Mouse (Mus musculus) brain, embryonic 14.5 days (tissue): ENCODE measurements around the gene Flot1. TPM values are rescaled to one million over a fixed set of nuclear protein-coding genes. Genes with fewer than 3 reads are reported as not detected.
A peak's percentile ranks its signal among the peaks of the same experiment; 100 is the strongest.

Experiments used
- DNase-seq: peaks from one replicate; pipeline ENCODE4 v3.0.0-alpha.2; 2011; ENCODE audit warnings: low read depth
- CTCF ChIP-seq: fragments of 200-500 bp; IDR thresholded peaks from 2 replicates; pipeline ENCODE4 v1.5.1; 2012; ENCODE audit warnings: inconsistent platforms, mild to moderate bottlenecking, moderate library complexity, borderline replicate concordance; ENCODE audit not compliant: insufficient read depth, insufficient read length; ENCODE audit errors: extremely low read depth
- POLR2A ChIP-seq: fragments of 200-500 bp; IDR thresholded peaks from 2 replicates; pipeline ENCODE4 v1.6.1; 2012; ENCODE audit warnings: mild to moderate bottlenecking, inconsistent platforms, borderline replicate concordance; ENCODE audit not compliant: poor library complexity, insufficient read depth, insufficient read length, severe bottlenecking; ENCODE audit errors: extremely low read depth
- polyA plus RNA-seq: library from polyadenylated mRNA; depleted of rRNA; stranded (reverse); fragments of >200 nt; gene quantifications from 2 replicates; pipeline ENCODE4 v1.2.3, GENCODE M21; 2012; rRNA removed

Flot1 gene
- polyA plus RNA-seq, 1 experiment, result 87.1 TPM

DNA sequence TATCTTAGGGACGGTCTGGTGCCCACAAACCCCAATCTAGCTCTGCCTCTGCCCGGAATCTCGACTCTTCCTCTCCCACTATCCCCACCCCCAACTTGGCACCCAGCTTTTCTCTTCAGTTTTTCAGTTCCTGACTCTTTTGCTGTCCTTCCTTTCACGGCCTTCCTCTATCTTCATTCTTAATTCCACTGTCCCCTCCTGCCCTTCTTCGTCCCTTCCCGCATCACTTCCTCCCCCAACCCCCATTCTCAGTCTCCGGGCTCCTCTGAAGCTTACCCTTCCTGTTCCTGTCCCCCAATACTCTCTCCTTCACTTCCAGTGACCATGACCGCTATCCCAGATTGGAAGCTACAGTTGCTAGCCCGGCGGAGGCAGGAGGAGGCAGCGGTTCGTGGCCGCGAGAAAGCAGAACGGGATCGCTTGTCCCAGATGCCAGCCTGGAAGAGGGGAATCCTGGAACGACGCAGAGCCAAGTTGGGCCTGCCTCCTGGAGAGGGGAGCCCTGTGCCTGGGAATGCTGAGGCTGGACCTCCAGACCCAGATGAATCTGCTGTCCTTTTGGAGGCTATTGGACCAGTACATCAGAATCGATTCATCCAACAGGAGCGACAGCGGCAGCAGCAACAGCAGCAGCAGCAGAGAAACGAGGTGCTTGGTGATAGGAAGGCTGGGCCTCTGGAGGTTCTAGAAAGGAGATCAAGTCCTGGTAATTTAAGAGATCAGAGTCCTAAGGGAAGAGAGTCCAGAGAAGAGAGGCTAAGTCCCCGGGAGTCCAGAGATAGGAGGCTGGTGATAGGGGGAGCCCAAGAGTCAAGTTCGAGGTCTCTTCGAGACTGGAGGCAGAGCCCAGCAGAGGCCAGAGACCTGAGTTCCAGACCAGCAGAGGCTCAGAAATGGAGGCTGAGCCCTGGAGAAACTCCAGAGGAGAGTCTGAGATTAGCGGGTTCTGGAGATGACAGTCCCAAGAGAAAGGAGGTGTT lies 44.2 kb downstream of the Flot1 start:
- no peak for TF ChIP-seq POLR2A
- TF ChIP-seq CTCF, result 0 out of 2 replicates have a peak, but pooled peaks have one; percentile 0
- DNase-seq, result peak; percentile 37

DNA sequence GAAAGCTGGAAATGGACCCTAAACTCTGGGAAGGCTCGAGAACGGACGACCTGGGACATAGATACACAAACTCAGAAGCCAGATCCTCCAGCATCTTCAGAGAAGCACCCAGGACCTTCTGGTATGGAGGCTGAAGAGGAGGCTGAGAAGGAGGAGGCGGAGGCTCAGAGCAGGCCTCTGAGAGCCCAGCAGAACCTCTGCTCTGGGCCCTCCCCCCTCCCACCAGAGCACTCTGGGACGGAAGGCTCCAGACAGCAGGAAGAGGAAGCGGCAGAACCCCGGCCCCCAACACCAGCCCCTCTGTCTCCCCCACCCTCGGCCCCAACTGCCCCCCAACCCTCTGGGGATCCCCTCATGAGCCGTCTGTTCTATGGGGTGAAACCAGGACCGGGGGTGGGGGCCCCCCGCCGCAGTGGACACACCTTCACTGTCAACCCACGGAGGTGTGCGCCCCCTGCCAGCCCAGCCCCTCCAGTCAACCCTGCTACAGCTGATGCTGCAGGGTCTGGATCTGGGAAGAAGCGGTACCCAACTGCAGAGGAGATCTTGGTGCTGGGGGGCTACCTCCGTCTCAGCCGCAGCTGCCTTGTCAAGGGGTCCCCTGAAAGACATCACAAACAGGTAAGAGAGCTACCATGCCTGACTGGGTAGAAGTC lies 45.3 kb downstream of the Flot1 start:
- TF ChIP-seq POLR2A, result no peak
- no peak for TF ChIP-seq CTCF
- DNase-seq, result no peak

DNA sequence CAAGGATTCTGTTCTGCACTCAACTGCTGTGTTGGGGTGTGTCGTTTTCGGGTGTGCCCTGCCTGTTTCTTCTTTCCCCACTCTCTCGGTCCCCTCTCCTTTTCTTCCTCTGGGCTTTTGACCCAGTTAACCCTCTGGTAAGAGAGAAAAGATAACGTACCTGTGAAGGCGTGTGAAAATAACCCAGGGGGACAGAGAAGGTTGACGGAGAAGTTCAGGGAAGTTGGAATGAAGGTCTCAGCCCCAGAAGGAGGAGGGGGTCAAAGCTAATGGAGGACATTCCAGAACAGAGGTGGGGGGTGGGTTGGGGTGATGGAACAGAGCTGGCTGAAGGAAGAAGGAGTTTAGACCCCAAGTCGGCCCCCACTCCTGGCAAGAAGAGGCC lies 45.9 kb downstream of the Flot1 start:
- no peak for DNase-seq
- TF ChIP-seq POLR2A (no peak), CTCF (no peak)

DNA sequence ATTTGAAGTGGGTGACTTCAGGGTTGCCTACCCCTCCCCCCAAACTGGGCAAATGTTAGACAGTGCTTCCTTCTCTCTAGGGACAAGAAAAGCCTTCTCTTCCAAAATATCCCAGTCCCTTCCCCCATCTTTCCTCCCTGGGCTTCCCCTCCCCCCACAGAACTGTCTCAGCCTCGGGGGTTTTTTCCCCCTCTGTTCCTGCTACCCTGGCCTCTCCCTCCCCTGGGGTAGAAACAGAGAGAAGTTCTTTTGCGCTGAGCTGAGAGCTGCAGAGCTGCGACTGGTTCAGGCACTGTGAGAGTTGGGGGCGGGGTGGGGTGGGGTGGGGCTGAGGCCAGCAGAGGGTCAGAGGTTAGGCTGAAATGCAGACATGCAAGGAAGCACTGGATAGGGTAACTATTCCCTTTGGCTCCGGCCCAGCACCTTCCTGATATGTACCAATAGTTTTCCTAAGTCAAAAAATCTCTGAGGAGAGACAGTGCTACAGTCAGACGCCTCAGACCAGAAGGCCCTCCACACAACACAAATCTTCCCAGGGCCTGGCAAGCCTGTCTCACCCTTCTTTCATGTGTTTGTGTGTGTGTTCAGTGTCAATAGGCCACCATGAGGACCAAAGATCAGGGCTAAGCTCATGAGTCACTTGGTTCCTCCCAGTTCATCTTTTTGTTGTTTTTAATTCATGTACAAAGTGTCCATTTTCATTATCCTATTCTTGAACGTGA lies 46.5 kb downstream of the Flot1 start:
- DNase-seq, result peak; percentile 43
- TF ChIP-seq CTCF, result no peak
- no peak for TF ChIP-seq POLR2A

DNA sequence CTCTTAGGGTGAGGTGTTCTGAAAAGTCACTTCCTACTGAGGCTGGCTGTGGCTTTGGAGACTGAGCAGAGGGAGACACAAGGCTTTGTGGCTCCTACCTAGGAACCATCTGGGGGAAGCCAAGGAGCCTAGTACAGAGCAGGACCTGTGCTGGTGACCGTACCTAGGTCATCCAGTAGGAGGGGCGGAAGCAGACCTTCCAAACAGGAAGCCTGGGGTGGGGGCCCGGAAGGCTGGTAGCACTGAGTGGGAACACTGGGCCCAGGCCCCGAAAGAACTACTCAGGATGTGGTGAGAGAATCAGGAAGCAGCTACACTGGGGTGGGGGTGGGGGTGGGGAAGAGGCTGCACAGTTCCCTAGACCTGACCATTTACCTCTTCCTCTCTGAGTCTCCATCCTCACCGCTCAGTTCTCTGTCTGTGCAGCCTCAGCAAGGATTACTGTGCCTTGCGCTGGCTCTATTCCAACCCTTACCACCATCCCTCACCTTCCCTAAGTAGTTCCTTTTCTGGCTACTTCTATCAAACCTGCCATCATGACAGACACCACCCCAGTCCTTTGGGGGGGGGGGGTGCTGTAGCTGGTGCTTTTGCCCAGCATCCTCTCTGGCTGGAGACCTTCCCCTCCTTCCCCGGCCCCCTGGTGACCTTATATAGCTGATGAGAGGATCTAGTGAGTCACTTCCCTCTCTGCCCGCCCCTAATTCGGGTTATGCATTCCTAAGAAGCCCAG lies 47.3 kb downstream of the Flot1 start:
- no peak for DNase-seq
- TF ChIP-seq POLR2A, result no peak
- no peak for TF ChIP-seq CTCF

DNA sequence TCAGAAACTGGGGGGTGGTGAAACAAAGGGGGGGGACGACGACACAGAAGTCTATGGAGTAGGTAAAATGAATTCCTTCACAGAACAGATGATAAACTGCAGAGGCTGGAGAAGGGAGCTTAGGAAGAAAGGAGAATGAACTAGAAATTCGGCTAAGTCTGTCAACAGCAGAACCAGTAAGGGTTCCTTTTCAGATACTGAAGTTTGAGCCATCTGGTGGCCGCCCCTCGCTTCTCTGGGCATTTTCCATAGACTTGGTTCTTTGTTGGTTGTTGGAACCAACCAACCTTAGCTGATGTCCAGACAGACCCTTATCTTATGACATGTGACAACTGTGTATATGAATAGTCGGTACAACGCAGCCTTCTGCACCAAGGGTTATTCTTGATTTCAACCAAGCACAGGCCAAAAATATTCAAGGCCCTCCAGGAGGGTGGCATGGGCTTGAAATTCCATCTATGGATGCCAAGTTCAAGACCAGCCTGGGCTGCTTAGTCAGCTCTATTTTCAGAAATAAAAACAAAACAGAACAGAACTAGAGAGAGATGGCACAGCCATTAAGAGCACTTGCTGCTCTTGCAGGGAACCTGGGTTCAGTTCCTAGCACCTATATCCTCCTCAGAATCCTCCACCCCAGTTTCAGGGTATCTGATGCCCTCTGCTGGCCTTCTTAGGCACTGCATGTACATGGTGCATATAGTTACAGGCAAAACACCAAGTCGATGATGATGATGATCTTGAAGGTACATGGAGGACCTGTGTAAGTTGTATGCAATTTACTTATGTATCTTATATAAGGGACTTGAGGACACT lies 48.1 kb downstream of the Flot1 start:
- TF ChIP-seq POLR2A, result no peak
- peak; percentile 55; the same call in 1 of the 2 replicates for TF ChIP-seq CTCF
- no peak for DNase-seq

DNA sequence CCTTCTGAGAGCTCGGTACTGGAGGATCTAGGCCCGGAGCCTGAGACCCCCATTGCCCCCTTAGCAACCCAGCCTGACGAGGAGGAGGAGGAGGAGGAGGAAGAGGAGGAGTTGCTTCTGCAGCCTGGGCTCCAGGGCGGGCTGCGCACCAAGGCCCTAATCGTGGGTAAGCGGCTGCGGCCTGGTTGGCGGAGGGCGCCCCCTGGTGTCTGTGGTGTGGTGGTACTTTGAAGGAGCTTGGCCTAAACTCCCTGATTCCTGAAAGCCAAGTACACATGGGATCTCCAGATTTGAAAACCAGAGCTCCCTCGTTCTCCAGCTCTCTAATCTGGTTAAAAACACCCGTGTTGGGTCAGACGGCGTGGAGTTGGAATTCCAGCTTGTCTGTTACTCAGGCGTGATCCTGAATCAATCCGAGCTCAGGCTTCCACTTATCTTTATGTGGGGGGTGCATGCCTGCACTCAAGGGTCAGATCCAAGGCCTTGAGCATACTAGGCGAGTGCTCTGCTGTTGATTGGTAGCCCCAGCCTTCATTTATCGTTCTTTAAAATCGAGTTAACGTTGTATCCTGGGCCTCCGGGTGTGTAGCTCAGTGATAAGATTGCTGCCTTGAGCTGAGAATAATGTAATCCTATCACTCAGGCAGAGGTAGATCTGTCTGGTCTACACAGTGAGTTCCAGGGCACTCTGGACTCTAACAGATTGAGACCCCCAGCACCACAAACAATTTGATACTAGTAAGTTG lies 50.9 kb downstream of the Flot1 start:
- TF ChIP-seq CTCF (peak; percentile 97), POLR2A (no peak)
- DNase-seq, result peak; percentile 90

DNA sequence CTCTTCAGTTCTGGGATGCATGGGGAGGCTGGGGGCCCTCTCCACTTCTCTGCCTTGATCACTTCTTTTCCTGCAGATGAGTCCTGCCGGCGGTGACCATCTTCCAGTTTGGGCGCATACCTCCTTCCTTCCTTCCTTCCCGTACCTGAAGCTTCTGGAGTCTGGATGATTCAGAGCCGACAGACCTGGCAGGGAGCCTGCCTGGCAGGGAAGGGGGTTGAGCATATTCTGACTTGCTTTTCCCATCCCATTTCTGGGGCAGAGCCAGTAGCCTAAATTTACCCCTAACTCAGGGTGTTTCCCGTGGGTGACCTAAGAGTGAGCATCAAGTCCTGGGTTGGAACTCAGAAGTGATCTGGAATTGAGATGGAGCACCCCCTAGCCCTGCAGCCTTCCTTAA lies 51.7 kb downstream of the Flot1 start:
- no peak for TF ChIP-seq POLR2A
- TF ChIP-seq CTCF, result no peak
- DNase-seq, result no peak

DNA sequence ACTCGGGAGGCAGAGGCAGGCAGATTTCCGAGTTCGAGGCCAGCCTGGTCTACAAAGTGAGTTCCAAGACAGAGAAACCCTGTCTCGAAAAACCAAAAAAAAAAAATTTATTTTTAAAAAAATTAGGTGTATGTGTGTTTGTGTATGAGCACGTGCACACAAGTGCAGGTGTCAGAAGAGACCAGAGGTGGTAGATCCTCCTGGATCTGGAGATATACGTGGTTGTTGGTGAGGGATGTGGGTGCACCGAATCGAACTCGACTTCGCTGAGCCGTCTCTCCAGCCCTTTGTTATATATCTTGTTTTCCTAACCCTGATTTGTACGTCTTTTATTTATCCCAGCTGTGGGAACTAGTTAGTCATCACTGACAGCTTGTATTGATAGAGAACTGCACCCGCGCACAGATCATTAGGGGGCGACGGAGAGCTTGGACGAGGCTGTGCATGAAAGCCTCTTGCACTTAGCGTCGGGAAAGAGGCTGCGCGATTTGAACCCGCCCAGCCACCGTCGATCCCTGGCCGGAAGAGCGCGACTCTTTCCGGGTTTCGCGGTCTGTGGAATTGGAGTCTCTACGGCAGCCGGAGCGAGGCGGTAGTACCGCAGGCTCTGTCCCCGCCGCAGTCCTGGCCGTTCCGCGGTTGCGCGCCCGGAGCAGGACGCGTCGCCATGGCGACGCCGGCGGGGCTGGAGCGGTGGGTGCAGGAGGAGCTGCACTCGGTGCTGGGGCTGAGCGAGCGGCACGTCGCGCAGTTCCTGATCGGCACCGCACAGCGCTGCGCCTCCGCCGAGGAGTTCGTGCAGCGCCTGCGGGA lies 56.4 kb downstream of the Flot1 start, which contains the start of gene Dhx16:
Gene Dhx16, plus strand, starts transcription at position 575 of the 813 bp plus-strand sequence.
- peak; percentile 99 for DNase-seq
- peak; percentile 75 for TF ChIP-seq CTCF
- TF ChIP-seq POLR2A, result peak; percentile 35; the same call in 1 of the 2 replicates

Other genes with a start within 250 kb of the Flot1 start
- gene Sfta2, start 221.7 kb upstream of the Flot1 start, polyA plus RNA-seq, result 0.29 TPM in 1 of 2 replicates, not detected in the other
- gene Gm9573, start 196.6 kb upstream of the Flot1 start, polyA plus RNA-seq, result not detected in 2 replicates
- 0.05 and 0.11 TPM in 2 replicates for gene Mucl3, start 179.5 kb upstream of the Flot1 start, polyA plus RNA-seq
- 36.8 and 40.6 TPM in 2 replicates for gene Vars2, start 155.6 kb upstream of the Flot1 start, polyA plus RNA-seq
- 28.8 and 40.8 TPM in 2 replicates for gene Gtf2h4, start 149.5 kb upstream of the Flot1 start, polyA plus RNA-seq
- gene Ddr1, start 118.6 kb upstream of the Flot1 start, polyA plus RNA-seq, result 99.6 and 112 TPM in 2 replicates
- 4.8 and 5.1 TPM in 2 replicates for gene Ier3, start 1.5 kb upstream of the Flot1 start, polyA plus RNA-seq
- gene Tubb5, start 15.1 kb downstream of the Flot1 start, polyA plus RNA-seq, result 3,347 and 3,555 TPM in 2 replicates
- gene Mdc1, start 18.3 kb downstream of the Flot1 start, polyA plus RNA-seq, result 18.8 and 23.7 TPM in 2 replicates
- gene Nrm, start 38.1 kb downstream of the Flot1 start, polyA plus RNA-seq, result 26.9 and 38.3 TPM in 2 replicates
- gene Ppp1r18, start 42.4 kb downstream of the Flot1 start, polyA plus RNA-seq, result 46.9 and 48.9 TPM in 2 replicates
- gene Dhx16, start 56.6 kb downstream of the Flot1 start, polyA plus RNA-seq, result 66.0 and 71.9 TPM in 2 replicates
- 83.5 and 92.4 TPM in 2 replicates for gene 2310061I04Rik, start 74.2 kb downstream of the Flot1 start, polyA plus RNA-seq
- 638 and 656 TPM in 2 replicates for gene Atat1, start 86.8 kb downstream of the Flot1 start, polyA plus RNA-seq
- 43.9 and 51.4 TPM in 2 replicates for gene Mrps18b, start 93.2 kb downstream of the Flot1 start, polyA plus RNA-seq
- 52.8 and 60.8 TPM in 2 replicates for gene Ppp1r10, start 93.2 kb downstream of the Flot1 start, polyA plus RNA-seq
- 78.3 and 89.3 TPM in 2 replicates for gene Abcf1, start 146.5 kb downstream of the Flot1 start, polyA plus RNA-seq
- 31.2 and 52.4 TPM in 2 replicates for gene Gnl1, start 156.6 kb downstream of the Flot1 start, polyA plus RNA-seq
- gene Prr3, start 157.0 kb downstream of the Flot1 start, polyA plus RNA-seq, result 72.1 and 81.6 TPM in 2 replicates
- 0.08 and 0.19 TPM in 2 replicates for gene H2-T24, start 197.3 kb downstream of the Flot1 start, polyA plus RNA-seq
- 5.4 and 9.9 TPM in 2 replicates for gene H2-T23, start 209.6 kb downstream of the Flot1 start, polyA plus RNA-seq
- 6.5 and 8.0 TPM in 2 replicates for gene H2-T22, start 219.5 kb downstream of the Flot1 start, polyA plus RNA-seq
- gene Gm6034, start 219.7 kb downstream of the Flot1 start, polyA plus RNA-seq, result not detected in 2 replicates
- 0.06 TPM in 1 of 2 replicates, not detected in the other for gene Gm11127, start 235.1 kb downstream of the Flot1 start, polyA plus RNA-seq